Mouse (Mus musculus) forebrain, embryonic 13.5 days (tissue): Measurements from ENCODE around the gene Klf8. TPM values are rescaled to one million over a fixed set of nuclear protein-coding genes. Genes with fewer than 3 reads are reported as not detected.

Experiments used
- ATAC-seq: fragments of 200-750 bp; cut with Nextera tagmentation; 2 replicates; pipeline ENCODE4 v1.8.0; 2017
- H3K27ac ChIP-seq: fragments of 300-500 bp; sonication (generic); 2 replicates; pipeline ENCODE4 v1.5.1; 2015; ENCODE audit warnings: inconsistent platforms, mild to moderate bottlenecking, moderate library complexity
- H3K27me3 ChIP-seq: fragments of 300-500 bp; sonication (generic); 2 replicates; pipeline ENCODE4 v1.6.1; 2015; ENCODE audit warnings: mild to moderate bottlenecking, inconsistent platforms
- H3K36me3 ChIP-seq: fragments of 300-500 bp; sonication (generic); 2 replicates; pipeline ENCODE4 v1.6.1; 2015; ENCODE audit warnings: mild to moderate bottlenecking, inconsistent platforms; ENCODE audit not compliant: poor library complexity, severe bottlenecking
- H3K4me1 ChIP-seq: fragments of 300-500 bp; sonication (generic); 2 replicates; pipeline ENCODE4 v1.6.1; 2015; ENCODE audit warnings: inconsistent platforms
- H3K4me2 ChIP-seq: fragments of 300-500 bp; sonication (generic); 2 replicates; pipeline ENCODE4 v1.6.1; 2015; ENCODE audit warnings: inconsistent platforms, mild to moderate bottlenecking, moderate library complexity
- H3K4me3 ChIP-seq: fragments of 300-500 bp; sonication (generic); 2 replicates; pipeline ENCODE4 v1.5.1; 2015; ENCODE audit warnings: mild to moderate bottlenecking, inconsistent platforms
- H3K9ac ChIP-seq: fragments of 300-500 bp; sonication (generic); 2 replicates; pipeline ENCODE4 v1.6.1; 2015; ENCODE audit warnings: mild to moderate bottlenecking, inconsistent platforms
- H3K9me3 ChIP-seq: fragments of 300-500 bp; sonication (generic); replicated peaks from 2 replicates; pipeline ENCODE4 v1.6.1; 2016; ENCODE audit warnings: inconsistent platforms
- WGBS: fragments of 180-500 bp; shearing (Covaris S2); methylation state at CpG from one replicate; pipeline ENCODE4 v1.1.7; 2015; 5-methylcytosine and 5-hydroxymethylcytosine counted together
- polyA plus RNA-seq: library from polyadenylated mRNA; unstranded; fragments of >200 nt; fragmentation: Nextera tagmentation; extraction: Ambion mirVana; gene quantifications from 2 replicates; pipeline ENCODE4 v1.2.1, GENCODE M21; 2015

Gene Klf8
- polyA plus RNA-seq, 1 experiment from 2014 or later, result 3.6 TPM

DNA sequence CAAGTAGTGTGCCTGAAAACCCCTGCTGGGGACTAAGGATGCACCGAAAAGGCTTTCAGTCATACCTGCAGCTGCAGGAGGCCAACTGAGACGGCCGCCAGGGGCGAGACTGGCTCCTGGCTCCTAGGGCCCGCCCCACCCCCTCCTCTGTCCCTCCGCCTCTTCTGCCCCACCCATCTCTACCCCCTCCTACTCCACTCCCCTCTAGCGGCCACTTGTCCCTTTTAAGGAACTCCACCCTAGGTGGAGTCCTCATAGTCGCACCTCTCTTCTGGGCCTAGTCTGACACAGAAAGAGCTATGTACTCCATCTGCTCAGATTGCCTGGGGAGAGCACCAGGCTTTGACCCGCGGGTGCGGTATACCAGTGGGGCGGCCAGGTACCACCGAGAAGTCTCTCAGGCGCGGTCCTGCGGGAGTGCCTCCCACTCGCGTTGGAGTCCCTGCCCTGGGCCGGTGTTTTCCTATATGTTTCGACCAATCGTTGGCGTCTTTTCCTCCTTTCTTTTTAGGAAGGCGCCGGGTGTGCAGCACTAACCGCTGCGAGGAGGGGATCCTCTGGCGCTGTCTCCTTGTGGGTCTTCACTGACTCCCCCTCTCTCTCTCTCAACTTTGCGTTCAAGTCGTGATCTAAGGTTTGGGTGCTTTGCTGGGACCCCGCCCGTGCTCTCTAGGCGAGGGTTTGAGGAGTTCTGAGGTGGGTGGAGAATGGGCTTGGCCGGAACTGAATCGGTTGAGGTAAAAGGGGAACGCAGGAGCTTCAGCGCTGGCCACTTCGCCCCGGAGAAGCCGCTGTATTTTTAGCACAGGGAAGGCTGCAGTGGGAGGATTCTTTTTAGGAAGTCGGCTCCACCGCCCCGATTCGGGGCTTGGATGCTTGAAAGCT is 122.3 kb downstream of the Klf8 start:
- 0 out of 2 replicates have a peak, but pooled peaks cover 11% of the 10 kb centered on the region for H3K4me1 ChIP-seq
- ATAC-seq, result peak; percentile 75
- no peaks in the 10 kb centered on the region for H3K9me3 ChIP-seq
- no peaks in the 10 kb centered on the region for H3K36me3 ChIP-seq
- H3K9ac ChIP-seq, result peak overlapping the region; percentile 62
- H3K4me3 ChIP-seq, result peak overlapping the region; percentile 47
- WGBS, result 14% methylated on average over 43 of the region's 43 CpGs
- no peak overlapping the region for H3K27ac ChIP-seq
- H3K4me2 ChIP-seq, result peak overlapping the region; percentile 66
- no peaks in the 10 kb centered on the region for H3K27me3 ChIP-seq

DNA sequence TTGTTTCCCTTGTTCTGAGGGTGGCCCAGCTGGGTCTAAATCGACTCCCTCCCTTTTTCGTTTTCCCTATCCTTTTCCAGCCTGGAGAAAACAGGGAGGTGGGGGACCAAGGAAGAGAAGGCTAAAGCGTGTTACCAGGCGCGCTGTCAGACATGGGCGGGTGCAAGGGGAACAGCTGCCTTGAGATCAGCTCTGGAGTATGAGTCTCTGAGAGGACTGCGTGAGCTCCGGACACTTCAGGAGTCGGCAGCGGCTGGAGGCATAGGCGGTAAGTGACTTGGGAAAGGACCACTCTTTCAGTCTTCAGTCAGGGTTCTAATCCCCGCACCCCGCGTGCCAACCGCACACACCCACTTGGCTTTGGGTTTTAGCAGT is 122.9 kb downstream of the Klf8 start:
- peak overlapping the region; percentile 62 for H3K9ac ChIP-seq
- 23% methylated on average over 15 of the region's 15 CpGs for WGBS
- H3K4me1 ChIP-seq, result 0 out of 2 replicates have a peak, but pooled peaks cover 11% of the 10 kb centered on the region
- no peaks in the 10 kb centered on the region for H3K36me3 ChIP-seq
- H3K4me2 ChIP-seq, result peak overlapping the region; percentile 66
- H3K4me3 ChIP-seq, result peak overlapping the region; percentile 47
- no peaks in the 10 kb centered on the region for H3K9me3 ChIP-seq
- H3K27me3 ChIP-seq, result no peaks in the 10 kb centered on the region
- peak; percentile 85 for ATAC-seq
- H3K27ac ChIP-seq, result no peak overlapping the region

DNA sequence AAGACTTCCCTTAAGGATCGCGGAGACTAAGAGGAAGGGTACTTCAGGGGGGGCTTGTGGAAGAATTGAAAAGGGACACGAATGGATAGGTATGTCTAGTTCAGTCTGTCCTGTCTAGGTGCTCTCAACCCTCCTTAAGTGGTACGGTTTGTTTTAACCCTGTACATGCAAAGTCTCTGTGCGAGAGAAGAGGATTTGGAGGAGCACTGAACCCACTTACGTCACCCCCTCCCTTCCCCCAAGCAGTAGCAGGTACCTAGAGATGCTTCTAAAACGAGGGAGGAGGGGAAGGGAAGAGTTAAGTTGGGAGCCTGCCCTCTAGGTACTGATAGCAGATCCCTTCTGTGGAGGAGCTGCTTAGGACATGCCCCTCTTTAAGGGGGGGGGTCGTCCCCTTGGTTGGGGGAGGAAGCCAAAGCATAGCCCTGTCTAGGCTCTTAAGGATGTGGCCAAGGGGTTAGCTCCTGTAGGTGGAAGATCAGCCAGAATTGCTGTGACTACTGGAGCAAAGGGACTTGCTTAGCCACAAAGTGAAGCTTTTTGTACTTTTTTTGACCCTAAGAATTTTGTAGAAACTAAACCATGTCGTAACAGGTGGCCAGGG is 123.5 kb downstream of the Klf8 start:
- WGBS, result 29% methylated on average over 9 of the region's 9 CpGs
- peak; percentile 36; the same call in 1 of the 2 replicates for ATAC-seq
- H3K4me2 ChIP-seq, result peak overlapping the region; percentile 66

DNA sequence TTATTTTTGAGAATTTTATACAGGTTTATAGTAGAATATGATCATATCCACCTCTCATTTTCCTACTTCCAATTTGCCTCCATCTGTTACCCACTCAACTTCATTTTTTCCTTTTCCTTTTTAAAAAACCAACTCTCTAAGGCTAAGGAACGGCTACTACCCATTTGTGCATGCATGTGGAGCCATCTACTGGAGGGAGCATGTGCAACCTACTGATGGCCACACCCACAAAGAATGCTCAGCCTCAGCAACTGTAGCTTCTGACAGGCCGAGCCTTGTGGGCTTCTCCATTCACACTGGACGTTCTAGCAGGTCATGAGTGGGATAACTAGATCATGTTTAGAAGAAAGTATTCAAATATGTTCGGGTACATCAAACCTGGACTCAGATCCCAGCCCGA is 129.5 kb downstream of the Klf8 start:
- Histone ChIP-seq H3K27ac (no peak overlapping the region), H3K4me3 (no peak overlapping the region), H3K36me3 (no peaks in the 10 kb centered on the region), H3K9ac (no peak overlapping the region), H3K4me2 (no peak overlapping the region), H3K4me1 (no peaks in the 10 kb centered on the region), H3K9me3 (no peaks in the 10 kb centered on the region), H3K27me3 (no peaks in the 10 kb centered on the region)
- ATAC-seq, result peak; percentile 48
- WGBS, result 38% methylated on average over 5 of the region's 5 CpGs

More for the DNA sequence above, 123.5 kb downstream of the Klf8 start:
- H3K9me3 ChIP-seq, result no peaks in the 10 kb centered on the region
- H3K4me1 ChIP-seq, result 0 out of 2 replicates have a peak, but pooled peaks cover 11% of the 10 kb centered on the region
- no peaks in the 10 kb centered on the region for H3K36me3 ChIP-seq
- H3K4me3 ChIP-seq, result peak overlapping the region; percentile 47
- 0 out of 2 replicates have a peak overlapping the region, but pooled peaks have one; percentile 62 for H3K9ac ChIP-seq
- no peak overlapping the region for H3K27ac ChIP-seq
- H3K27me3 ChIP-seq, result no peaks in the 10 kb centered on the region

DNA sequence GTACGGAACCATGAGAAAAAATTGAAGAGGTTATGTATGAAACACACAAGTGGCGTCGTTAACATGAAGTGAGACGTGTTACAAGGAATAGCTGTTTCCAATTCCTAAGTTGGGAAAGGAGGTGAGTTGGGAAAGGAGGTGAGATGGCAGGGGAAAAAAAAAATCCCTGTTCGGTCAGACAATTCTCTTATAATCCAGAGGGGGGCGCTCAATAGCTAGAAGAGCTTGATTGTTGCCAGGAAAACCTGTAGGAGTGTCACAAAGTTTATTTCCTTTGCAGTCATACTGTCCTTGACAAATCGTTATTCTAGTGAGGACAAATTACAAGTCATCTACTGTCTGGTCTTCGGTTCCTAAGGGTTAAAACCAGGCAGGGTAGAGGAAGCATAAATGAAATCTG is 132.5 kb downstream of the Klf8 start:
- Histone ChIP-seq H3K4me2 (no peak overlapping the region), H3K36me3 (no peaks in the 10 kb centered on the region), H3K27ac (no peak overlapping the region), H3K4me1 (no peaks in the 10 kb centered on the region), H3K4me3 (no peak overlapping the region), H3K27me3 (no peaks in the 10 kb centered on the region), H3K9ac (no peak overlapping the region), H3K9me3 (no peaks in the 10 kb centered on the region)
- 35% methylated on average over 8 of the region's 8 CpGs for WGBS
- ATAC-seq, result no peak

DNA sequence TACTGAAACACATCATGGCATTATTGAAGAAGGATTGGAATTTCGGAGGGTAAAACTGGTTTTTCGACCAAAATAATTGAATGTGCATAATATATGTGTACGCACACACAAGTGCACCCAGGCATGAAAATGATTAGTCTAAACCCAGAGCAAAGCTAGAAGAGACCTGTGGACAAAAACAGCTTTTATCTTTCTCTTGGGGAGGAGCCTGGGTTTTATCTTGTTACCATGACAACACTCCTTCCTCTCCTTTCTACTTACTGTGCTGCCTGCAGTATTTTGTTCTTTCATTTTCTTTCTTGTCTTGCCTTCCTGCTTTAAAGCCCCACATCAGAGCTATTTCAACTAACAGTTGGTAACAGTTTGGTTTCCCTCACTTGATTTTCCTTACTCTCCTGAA is 137.8 kb downstream of the Klf8 start:
- no peaks in the 10 kb centered on the region for H3K36me3 ChIP-seq
- peak overlapping the region; percentile 44; the same call in 1 of the 2 replicates for H3K27ac ChIP-seq
- ATAC-seq, result peak; percentile 82
- 35% methylated on average over 3 of the region's 3 CpGs for WGBS
- no peak overlapping the region for H3K9ac ChIP-seq
- H3K9me3 ChIP-seq, result no peaks in the 10 kb centered on the region
- peak overlapping the region; percentile 24; the same call in 1 of the 2 replicates for H3K4me2 ChIP-seq
- no peak overlapping the region for H3K4me3 ChIP-seq
- H3K4me1 ChIP-seq, result 0 out of 2 replicates have a peak, but pooled peaks cover 4% of the 10 kb centered on the region
- no peaks in the 10 kb centered on the region for H3K27me3 ChIP-seq

DNA sequence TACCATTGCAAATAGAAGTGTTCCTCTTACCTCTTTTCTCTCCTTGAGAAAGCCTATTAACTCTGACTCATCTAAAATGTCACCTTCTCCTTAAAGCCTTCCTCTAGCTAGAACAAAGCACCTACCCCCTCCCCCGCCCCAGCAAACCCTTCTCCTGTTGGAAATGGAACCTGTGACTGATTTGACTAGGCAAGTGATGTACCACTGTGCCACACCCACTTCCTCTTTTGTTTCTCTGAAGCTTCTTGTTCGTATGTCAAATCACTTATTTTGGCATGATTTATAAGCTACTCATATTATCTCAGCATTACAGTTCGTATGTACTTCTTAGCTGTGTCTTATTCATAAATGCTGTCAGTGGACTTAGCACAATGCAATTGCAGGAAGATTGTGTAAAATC is 144.5 kb downstream of the Klf8 start:
- 72% methylated on average over 3 of the region's 3 CpGs for WGBS
- Histone ChIP-seq H3K9me3 (no peaks in the 10 kb centered on the region), H3K4me3 (no peak overlapping the region), H3K4me1 (no peaks in the 10 kb centered on the region), H3K27me3 (no peaks in the 10 kb centered on the region), H3K27ac (no peak overlapping the region), H3K4me2 (no peak overlapping the region), H3K36me3 (no peaks in the 10 kb centered on the region), H3K9ac (no peak overlapping the region)
- no peak for ATAC-seq

DNA sequence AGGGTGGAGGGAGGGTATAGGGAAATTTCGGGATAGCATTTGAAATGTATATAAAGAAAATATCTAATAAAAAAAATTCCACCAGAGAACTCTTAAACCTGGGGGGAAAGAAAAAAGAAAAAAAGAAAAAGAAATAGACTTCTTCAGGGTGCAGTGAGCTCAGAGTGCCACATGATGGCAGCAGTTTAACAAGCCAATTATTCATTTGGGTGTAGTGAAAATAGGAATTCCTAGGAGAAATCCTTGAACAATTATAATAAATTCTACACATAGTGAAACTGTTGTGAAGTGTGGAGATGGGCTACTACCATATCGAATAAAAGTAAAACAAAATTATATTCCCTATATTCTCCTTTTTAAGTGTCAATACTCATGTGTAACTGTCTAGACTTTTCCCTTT is 152.0 kb downstream of the Klf8 start:
- no peaks in the 10 kb centered on the region for H3K27me3 ChIP-seq
- H3K9ac ChIP-seq, result no peak overlapping the region
- H3K36me3 ChIP-seq, result no peaks in the 10 kb centered on the region
- 42% methylated on average over 2 of the region's 2 CpGs for WGBS
- H3K4me3 ChIP-seq, result no peak overlapping the region
- H3K4me1 ChIP-seq, result no peaks in the 10 kb centered on the region
- H3K27ac ChIP-seq, result no peak overlapping the region
- no peaks in the 10 kb centered on the region for H3K9me3 ChIP-seq
- H3K4me2 ChIP-seq, result no peak overlapping the region
- ATAC-seq, result no peak

DNA sequence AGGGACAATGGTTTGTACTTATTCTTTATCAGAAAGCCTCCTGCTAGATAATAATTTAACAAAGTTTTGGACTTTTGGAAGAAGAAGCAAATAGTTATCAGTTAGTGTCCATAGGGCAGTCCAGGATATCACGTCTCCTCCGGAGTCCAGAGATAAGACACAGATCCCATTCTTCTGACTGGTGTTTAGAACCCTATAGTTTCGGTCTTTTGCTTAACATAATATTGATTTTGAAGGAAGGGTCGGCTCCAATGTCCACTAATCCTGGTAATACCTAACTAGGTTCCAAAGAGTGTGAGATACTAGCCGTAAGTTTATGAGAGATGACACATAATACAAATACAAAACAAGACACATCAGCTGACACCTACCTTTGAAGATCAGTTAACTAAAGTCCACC is 179.8 kb downstream of the Klf8 start:
- H3K4me2 ChIP-seq, result no peak overlapping the region
- no peak overlapping the region for H3K9ac ChIP-seq
- no peaks in the 10 kb centered on the region for H3K4me1 ChIP-seq
- H3K9me3 ChIP-seq, result no peaks in the 10 kb centered on the region
- H3K4me3 ChIP-seq, result no peak overlapping the region
- H3K36me3 ChIP-seq, result no peaks in the 10 kb centered on the region
- H3K27ac ChIP-seq, result no peak overlapping the region
- no peak for ATAC-seq
- H3K27me3 ChIP-seq, result peaks cover 4% of the 10 kb centered on the region; the same call in 1 of the 2 replicates
- 90% methylated on average over 5 of the region's 5 CpGs for WGBS

DNA sequence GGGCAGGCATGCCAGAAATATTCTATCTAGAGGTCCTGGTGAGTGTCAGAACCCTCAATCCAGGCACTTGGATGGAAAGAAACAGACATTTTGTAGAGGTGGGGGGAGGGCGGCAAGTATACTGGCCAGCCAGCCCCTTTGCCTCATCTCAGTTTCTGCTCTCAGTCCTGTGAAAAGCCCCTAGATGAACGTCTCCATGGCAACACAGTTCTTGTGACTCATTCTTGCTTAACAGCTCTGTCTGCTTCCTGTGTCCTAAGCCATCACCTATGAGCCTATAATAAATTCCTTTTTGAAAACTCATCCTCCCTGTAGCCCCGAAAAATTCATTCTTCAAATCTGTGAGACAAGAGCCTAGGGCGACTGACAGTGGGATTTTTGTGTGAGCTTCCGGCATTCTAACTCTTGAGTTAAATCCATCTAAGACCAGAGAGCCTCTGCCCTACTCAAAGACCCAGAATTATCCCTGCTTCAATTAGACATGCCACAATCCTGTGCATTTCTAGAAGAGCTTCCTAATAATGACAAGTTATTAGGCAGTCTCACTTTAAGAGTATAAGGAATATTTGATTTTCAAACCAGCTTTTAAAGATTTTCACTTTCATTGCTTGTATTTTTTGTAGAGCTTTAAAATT is 196.5 kb downstream of the Klf8 start:
- no peak overlapping the region; the same call in 1 of the 2 replicates for H3K4me2 ChIP-seq
- H3K27ac ChIP-seq, result no peak overlapping the region
- peaks cover 6% of the 10 kb centered on the region; the same call in 1 of the 2 replicates for H3K4me1 ChIP-seq
- no peaks in the 10 kb centered on the region for H3K9me3 ChIP-seq
- no peak overlapping the region for H3K4me3 ChIP-seq
- no peaks in the 10 kb centered on the region; the same call in 1 of the 2 replicates for H3K27me3 ChIP-seq
- no peaks in the 10 kb centered on the region for H3K36me3 ChIP-seq
- no peak overlapping the region for H3K9ac ChIP-seq
- ATAC-seq, result peak; percentile 82
- 22% methylated on average over 5 of the region's 5 CpGs for WGBS

DNA sequence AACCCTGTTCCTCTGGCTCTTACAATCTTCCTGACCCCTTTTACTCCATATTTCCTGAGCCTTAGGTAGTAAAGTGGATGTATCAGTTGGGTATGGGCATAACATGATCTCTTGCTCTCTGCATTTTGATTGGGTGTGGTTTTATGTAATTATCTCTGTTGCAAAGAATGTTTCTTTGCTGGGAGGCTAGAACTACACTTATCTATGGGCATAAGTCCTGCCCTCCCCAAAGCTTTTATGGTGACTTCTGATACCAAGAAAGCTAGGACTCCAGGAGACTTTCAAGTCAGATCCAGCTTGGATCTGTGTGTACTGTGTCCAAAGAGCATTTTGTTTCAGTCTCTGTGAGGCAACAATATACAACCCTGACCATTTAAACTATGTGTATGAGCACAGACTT is 202.3 kb downstream of the Klf8 start:
- Histone ChIP-seq H3K9ac (no peak overlapping the region), H3K27me3 (no peaks in the 10 kb centered on the region), H3K4me1 (no peaks in the 10 kb centered on the region), H3K4me3 (no peak overlapping the region), H3K4me2 (no peak overlapping the region), H3K36me3 (no peaks in the 10 kb centered on the region), H3K27ac (no peak overlapping the region), H3K9me3 (no peaks in the 10 kb centered on the region)
- ATAC-seq, result no peak

DNA sequence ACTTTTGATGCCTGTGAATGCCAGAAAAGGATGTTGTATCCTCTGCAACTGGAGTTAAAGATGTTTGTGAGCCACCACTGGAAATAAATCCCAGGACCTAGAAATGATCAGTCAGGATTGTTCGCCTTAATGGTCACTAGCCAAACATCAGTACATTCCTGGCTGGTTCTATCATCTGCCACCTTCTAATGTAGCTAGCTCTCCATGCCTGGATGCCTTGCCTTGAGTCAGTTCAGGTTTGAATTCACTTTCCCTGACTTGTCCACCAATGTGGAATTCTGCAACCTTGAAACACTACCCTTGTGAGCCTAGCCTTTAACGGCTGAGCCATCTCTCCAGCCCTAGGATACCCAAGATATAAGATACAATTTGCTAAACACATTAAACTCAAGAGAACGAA is 202.8 kb downstream of the Klf8 start:
- Histone ChIP-seq H3K9ac (no peak overlapping the region), H3K4me1 (no peaks in the 10 kb centered on the region), H3K27ac (no peak overlapping the region), H3K27me3 (no peaks in the 10 kb centered on the region), H3K4me2 (no peak overlapping the region), H3K4me3 (no peak overlapping the region), H3K9me3 (no peaks in the 10 kb centered on the region), H3K36me3 (no peaks in the 10 kb centered on the region)
- 84% methylated on average over 3 of the region's 3 CpGs for WGBS
- ATAC-seq, result no peak
